Mouse (Mus musculus) megakaryocyte, embryonic 14.5 days (primary cell): ENCODE results near the gene Acot7.

Experiments used
- FLI1 ChIP-seq: IDR thresholded peaks from 2 replicates; pipeline ENCODE4 v1.6.1; 2012; ENCODE audit warnings: low read length, inconsistent platforms, mixed read lengths
- GATA1 ChIP-seq: IDR thresholded peaks from 3 replicates; pipeline ENCODE4 v1.6.1; 2012; ENCODE audit warnings: mixed read lengths, low read length, inconsistent platforms, borderline replicate concordance

- TF ChIP-seq FLI1 (no peak), GATA1 (no peak)
Measured at GRCm38 (mm10) chr4:152150546-152150945, 27.4 kb upstream of the Acot7 start.
